Mouse (Mus musculus) hindlimb bud, embryonic 11.5 days (tissue): ENCODE results near the gene Gsta2.
"Not testable (repeated sequence)": the region's sequence is repeated elsewhere in the genome, so short reads cannot be mapped to it uniquely, and the experiment has no call there.

Source experiments
- DNase-seq: peaks from one replicate; pipeline ENCODE4 v3.0.0-alpha.2; 2012; ENCODE audit warnings: low read depth, low spot score; ENCODE audit errors: extremely low spot score

Gsta2 gene

DNA sequence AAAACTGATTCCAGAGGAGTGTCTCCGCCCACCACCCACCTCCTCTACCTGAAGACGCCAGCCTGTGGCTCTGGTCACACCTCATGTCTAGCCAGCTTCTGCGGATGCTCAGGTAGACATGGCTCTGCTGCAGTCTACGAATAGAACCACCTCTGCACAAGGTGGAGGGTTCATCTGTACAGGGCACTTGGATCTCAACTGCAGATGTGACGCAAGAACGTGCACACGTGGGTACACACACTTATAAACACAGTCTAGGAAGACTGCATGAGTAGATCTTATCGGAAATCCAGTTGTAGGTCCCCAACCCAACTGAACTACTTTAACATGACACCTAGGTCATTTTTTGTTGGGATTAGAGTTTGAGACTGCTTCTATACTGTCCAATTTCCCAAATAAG is at the start of gene Gsta2:
TSS of gene Gsta2 (minus strand) at position 178 of the 400 bp plus-strand sequence.
- no peak for DNase-seq

DNA sequence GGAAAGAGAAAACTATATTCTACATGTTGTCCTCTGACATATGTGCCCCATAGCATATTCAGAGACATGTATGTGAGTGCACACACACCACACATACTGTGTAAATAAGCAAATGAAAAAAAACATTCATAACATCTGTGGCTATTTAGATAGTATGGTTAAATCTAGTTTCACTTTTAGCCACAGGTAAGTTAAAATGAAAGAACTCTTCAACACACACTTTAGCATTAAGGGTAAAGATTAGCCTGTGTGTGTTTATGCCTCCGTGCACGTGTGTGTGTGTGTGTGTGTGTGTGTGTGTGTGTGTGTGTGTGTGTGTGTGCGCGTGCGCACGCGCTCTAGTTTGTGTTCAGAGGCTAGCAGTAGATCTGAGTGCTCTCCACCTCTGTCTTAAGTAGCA is 46.0 kb upstream of the Gsta2 start:
- no peak for DNase-seq

DNA sequence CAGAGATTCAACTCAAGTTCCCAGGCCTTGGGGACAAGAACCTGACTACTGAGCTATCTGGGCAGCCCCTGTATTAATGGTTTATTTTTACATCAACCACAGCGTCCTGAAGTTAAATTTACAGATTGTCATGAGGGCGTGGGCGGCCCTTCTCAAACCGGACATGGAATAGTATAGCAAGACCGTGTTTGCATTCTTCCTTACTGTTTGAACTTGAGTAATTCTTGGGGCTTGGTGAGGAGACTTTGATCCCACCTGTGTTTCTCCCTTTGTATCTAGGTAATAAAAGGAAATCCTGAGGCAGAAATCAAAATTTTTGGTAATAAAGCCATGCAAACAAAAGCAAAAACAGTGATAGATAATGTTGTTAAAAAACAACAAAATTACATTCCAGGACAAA is 45.0 kb upstream of the Gsta2 start:
- no peak for DNase-seq

DNA sequence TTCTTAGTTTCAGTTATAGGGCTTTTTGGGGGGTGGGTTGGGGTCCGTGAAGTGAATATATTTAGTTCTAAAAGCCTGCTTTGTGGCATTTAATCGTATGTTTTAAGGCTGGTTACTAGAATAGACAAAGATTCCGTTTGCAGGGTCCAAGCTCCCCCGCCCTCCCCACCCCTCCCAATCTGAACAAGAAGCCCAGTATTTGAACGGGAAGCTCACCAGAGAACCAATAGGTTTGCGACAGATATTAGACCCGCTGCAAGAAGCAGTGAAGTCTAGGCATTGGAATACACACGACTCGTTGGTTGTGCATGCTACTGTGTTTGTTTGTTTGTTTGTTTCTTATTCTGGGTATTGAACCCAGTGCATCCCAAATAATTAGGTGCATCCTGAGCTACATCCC is 40.9 kb upstream of the Gsta2 start:
- no peak for DNase-seq

DNA sequence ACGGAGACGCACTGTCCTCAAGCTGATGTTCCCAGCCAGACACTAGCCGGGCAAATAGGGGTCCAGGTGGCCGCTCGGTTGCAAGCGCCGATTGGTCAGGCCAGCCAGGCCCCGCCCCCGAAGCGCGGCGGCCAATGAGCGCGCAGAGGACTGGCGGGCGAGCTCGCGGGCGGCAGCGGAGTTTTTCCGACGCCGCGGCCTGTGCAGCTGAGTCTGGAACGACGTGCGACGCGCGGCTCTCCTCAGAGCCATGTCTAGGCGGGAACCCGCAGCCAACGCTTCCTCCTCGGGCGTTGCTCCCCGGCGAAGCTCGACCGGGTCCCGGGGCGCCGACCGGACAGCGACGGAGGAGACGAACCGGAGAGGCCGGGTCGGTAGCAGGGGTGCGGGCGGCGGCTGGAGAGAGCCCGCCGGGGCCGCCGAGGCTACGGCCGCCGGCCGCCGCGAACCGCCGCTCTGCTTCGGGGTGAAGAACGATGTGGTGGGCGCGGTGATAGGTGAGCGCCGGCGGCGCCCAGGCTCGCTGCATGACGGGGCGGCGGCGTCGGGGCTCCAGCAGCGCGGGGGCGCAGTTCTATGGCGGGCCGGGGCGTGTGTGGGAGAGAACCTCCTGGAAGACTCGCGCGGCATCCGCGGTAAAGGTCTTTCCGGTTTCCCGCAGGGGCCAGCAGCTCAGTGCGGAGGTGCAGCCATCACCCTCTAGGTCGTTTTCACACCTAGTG is 40.2 kb upstream of the Gsta2 start, which contains the start of gene Ddx43:
TSS of gene Ddx43 (plus strand) at position 148 of the 722 bp plus-strand sequence.
- no peak for DNase-seq

DNA sequence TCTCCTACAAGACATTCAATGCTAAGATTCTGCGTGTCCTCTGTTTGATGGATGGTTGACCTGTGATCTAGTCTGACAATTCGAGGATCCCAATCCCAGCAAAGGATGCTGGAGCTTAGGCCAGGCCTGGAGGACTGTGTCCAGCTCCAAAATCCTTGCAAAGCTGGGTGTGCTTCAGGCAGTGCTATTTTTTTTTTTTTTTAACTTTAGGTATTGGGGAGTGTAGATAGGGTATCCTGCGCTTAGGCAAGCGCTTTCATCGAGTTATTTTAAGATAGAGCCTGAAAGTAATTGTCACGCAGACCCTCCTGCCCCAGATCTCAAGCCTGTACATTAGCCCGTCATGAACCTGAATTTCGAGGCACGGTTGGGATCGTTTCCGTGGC is 39.6 kb upstream of the Gsta2 start:
- no peak for DNase-seq

DNA sequence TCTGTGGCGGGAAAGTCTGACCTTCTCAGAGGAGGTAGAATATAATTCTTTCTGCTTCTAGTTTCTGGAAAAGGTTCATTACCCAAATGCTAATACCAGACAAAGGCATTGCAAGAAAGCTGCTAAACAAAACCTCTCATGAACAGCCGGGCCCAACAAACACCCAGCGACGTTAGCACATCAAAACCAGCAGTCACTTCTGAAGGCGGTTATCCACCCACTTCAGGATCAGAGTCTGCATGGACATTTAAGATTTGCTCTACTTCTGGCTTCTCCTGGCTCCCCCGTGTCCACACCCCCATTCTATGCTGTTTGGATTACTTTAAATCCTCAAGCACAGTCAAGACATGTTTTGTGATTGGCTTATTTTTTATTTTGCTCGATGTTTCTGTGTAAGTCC is 39.0 kb upstream of the Gsta2 start:
- no peak for DNase-seq

DNA sequence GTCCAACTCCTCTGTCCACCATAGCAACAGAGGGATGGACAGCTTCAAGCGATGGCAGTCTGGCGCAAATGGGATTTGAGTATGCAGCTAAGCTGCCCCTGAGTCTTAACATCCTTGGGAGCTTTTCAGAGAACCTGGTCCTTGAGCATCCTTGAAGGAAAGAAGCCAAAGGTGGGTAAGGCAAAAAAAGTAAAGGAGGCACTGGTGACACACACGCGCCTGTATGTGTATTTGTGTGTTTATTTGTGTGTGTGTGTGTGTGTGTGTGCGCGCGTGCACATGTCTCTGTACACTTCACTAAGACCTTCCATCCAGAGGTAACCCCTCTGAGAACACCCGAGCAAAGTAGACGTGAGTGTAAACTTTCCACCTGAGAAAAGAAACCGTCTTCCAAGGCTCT is 38.2 kb upstream of the Gsta2 start:
- DNase-seq, result no peak

DNA sequence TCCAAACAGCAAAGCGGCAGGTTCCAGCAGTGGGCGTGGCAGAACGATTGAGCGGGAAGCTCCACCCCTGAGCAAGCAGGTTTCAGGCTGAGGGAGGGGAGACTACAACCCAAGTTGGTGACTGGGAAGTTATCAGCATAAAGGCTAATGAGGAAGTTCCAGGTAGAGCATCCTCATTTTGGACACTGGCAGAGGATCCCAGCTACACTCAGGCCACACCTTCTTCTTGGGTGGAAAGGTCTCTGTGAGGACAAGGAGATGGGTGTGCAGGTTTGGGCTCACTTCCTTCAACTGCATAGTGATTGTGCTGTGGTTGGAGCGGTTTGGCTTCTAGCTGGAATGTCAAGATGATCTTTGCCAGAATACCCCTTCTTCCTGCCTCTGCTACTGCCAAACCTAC is 34.4 kb upstream of the Gsta2 start:
- DNase-seq, result no peak

DNA sequence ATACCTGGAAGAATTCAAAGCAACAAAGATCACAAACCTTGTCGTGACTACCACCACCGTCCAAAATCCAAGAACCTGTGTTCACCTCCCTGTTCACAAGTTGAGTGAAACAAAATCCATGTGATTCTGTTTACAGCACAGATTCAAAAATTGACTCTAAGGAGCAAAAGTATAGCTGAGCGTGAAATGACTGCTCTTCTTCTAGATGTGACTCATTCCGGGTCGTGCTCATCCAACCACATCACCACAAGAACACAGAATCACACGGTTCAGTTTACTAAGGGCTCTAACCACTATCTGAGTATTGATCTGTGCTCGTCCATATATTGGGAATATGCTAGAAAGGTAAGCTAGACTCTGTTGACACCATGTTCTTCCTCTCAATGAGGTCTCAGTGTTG is 31.4 kb upstream of the Gsta2 start:
- no peak for DNase-seq

DNA sequence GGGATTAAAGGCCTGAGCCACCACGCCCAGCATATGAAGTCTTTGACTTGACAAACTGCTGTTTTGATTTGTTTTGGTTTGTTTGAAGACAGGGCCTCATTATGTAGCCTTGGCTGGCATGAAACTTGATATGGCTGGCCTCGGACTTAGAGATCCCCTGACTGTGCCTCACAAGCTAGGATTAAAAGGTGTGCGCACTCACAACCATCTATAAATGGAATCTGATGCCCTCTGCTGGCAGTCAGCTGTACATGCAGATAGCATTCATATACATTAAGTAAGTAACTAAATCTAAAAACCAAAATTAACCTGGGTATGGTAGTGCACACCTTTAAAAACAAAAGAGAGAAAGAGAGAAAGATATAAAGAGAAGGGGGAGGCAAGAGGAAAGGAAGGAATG is 30.3 kb upstream of the Gsta2 start:
- no peak for DNase-seq

DNA sequence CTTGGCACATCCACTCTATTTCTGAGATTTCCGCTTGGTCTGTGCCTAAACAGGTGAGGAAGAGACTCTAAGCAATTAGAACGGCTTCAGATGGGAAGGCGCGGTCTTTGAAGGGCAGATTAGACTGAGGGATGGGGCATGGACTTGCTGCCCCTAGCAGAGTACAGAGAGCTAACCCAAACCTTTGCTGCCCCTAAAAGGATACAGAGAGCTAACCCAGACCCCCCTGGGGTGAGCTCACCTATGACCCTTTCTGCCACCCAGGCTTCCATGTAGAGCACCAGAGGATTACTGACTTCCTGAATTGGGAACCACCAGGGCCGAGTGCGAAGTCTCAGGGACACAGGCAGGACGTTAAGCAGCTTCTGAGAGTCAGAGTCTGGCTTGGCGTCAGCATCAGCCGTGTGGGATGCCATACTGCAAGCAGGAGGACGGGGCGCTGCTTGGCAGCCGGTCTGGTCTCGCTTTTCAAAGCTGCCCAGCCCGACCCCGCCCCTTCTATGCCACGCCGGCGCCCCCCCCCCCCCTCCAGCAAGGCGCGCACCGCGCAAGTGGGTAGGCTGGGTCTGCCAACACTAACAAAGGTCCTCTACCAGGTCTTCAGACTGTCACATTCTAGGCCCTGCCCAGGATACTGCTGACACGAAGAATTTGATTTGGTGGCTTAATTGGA is 22.7 kb upstream of the Gsta2 start, which contains the start of gene Ooep:
TSS of gene Ooep (minus strand) at position 613 of the 673 bp plus-strand sequence.
- DNase-seq, result no peak

DNA sequence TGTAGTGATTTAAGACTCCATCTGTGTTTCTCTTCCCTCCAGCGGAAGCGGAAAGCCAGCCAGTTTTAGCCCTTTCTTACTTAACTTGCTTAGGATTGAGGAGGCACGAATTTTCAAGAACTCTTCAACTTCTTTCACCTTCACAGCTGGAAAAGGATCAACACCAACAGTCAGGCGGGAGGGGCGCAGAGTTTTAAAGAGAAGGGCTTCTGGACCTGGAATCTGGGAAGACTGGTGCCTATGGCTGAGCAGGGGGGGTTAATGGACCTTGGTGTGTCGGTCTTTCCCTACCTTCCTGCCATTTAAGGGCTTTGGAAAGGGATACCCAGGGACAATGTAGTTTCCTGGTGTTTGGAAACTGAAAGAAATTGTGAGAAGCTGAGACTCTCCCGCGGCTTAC is 22.0 kb upstream of the Gsta2 start:
- no peak for DNase-seq

DNA sequence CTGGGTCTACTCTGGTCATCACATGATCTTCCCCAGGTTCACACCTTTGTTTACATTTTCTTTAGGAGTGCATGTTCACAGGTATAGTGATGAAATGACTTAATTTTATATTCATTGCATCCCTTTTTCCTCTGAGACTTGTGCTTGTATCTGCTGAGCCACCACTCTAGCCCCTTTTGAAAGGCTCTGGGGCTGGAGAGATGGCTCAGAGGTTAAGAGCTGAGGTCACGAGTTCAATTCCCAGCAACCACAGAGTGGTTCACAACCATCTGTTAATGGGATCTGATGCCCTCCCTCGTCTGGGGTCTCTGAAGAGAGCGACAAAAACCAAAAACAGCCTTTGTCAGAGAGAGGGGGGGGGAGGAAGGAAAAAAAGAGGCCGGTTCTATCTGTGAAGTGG is 19.9 kb upstream of the Gsta2 start:
- DNase-seq, result no peak

DNA sequence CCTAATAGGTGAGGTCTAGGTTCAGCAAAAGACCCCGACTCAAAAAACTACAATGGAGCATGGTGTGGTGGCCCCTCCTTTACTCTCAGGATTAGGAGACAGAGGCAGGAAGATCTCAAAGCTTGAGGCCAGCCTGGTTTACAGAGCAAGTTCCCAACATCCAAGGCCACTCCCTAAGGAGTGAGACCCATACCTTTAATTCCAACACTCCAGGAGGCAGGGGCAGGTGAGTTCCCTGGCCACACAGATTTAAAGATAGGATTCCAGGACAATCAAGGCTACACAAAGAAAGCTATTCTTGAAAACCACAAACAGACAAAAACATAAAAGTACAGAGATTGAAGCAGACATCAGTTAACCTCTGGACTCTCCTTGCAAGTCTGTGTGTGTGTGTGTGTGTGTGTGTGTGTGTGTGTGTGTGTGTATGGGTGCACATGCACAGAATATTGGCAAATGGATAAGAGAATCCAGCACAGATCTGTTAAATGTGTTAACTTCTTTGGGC is 19.3 kb upstream of the Gsta2 start:
- no peak for DNase-seq

DNA sequence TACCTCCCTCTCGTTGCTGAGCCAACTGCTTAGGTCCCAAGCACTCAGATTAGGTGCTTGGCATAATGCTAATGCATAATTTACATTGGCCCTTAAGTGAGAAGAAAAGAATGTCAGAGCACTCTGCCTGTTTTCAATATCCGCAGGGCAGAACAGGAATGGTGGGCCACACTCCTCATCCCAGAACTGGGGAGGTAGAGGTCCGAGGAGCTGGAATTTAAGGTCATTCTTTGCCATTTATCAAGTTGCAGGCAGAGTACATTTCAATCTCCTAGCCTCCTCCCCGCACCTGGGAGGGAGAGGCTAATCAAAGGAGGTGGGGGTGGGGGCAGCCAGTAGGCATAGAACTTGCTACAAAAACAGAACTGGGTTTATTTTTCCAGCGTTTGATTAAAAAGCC is 18.8 kb upstream of the Gsta2 start:
- DNase-seq, result no peak

DNA sequence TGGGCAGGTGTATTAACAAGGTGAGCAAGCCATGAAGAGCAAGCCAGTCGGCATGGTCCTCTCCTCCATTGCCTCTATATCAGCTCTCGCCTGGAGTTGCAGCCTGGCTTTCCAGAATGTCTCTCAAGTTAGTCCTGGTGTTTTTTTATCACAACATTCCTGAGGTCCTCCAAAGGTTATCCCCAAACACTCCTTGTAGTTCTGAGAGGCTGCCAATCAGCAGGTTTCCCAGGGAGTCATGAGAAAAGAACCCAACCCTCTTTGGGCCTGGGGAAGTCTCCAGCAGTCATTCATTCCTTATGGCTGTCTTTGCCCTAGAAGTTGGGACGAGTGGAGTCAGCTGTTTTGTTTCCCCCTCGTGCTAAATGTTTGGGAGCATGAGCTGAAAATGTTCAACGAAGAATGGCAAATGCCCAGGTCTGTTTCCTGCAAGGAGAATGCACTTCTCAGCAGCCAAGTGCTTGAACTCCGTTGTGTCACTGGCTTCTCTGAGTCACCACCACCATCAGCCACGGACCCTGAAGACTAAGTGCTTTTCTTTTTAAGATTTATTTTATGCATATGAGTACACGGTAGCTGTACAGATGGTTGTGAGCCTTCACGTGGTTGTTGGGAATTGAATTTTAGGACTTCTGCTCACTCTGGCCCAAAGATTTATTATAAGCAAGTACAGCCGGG is 17.4 kb upstream of the Gsta2 start:
- DNase-seq, result no peak

DNA sequence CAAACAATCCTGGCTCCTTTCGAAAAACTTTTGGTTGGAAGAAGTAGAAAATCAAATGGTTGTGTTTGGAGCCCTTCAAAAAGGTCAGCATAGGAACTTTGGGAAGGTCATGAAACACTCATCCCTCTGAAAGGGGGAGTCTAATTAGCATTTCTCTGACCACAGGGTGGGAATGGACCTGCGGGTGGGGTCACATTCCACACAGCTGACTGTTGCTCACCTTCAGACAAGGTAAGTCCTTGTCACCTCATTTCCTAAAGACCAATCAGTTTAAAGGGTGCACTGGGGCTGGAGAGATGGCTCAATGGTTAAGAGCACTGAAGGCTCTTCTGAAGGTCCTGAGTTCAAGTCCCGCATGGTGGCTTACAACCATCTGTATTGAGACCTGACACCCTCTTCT is 15.9 kb upstream of the Gsta2 start:
- DNase-seq, result no peak

DNA sequence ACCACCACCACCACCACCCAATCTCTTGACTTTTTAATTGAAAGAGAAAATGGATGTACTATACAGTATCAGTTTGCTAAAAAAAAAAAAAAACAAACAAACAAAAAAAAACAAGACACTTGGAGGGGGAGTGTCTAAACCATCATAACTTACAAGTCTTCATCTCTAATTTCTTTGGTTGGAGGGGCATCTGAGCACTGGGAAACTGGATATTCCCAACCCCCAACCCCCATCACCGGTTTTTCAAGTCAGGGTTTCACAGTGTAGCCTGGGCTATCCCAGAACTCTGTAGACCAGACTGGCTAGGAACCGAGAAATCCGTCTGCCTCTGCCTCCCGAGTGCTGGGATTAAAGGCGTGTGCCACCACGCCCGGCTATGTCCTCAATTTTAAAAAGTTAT is 14.2 kb upstream of the Gsta2 start:
- no peak for DNase-seq

DNA sequence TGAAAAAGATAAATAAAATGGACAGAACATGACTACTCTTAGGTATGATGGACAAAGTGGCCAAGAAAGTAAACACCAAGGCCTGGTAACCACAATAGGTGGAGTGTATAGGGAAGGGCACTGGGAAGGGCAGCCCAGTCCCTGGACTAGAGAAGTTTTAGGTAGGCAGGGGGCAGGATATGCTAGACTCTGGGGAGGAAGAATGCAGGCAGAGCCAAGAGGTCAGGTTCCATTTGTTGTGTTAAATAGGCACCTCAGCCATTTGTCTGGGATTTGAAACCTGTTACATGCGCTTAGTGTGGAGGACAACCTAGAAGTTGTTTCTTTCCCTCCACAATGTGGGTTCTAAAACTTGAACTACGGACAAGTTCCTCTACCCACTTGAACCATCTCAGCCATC is 13.8 kb upstream of the Gsta2 start:
- no peak for DNase-seq

DNA sequence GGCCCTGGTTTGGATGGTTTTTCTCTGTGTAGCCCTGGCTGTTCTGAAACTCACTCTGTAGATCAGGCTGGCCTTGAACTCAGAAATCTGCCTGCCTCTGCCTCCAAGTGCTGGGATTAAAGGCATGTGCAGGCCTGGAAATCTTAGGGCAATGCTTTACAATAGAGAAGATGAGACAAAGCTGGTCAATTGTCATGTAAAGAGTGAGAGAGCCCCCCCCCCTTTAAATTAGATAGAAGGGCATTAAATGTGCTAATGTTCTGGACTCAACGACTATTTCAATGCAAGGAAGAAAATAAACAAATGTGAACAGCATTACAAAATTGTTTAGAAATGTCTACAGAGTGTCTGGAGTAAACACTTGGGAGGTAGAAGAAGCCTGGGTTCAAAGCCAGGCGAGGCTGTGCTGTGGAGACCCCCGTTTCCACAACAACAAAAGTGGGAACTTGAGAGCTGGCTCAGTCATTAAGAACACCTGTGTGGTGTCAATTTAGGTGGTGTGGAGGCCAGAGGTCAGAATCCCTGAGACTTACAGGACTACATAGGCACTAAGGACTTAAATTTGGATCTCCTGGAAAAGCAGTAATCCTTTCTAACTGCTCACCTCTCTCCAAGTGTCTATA is 13.2 kb upstream of the Gsta2 start:
- no peak for DNase-seq

DNA sequence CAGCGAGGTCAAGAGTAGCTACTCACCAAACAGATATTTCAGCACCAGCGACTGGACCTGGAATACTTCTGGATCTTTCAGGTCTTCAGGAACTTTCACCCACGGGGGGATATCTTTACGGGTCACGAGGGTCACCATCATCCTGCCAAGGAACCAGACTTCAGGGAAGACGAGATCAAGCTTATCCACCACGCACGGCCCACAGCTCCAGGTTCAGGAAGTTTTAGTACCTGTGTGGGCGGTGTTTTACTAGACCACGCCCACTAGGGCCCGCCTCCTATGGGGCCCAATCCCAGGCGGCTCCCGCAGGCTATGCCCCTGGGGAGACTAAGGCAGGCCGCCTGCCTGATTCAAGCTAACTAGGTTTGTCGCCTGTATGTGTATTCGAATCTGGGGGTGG is 12.4 kb upstream of the Gsta2 start, which contains the start of gene Dppa5a:
TSS of gene Dppa5a (minus strand) at position 219 of the 400 bp plus-strand sequence.
- not testable (repeated sequence) for DNase-seq
